Mouse (Mus musculus): ENCODE results near the gene Zfp644. TPM values are rescaled to one million over a fixed set of nuclear protein-coding genes. Genes with fewer than 3 reads are reported as not detected.

Zfp644 gene
- polyA plus RNA-seq (2017; shearing (Covaris generic)), result 49.6 TPM

DNA sequence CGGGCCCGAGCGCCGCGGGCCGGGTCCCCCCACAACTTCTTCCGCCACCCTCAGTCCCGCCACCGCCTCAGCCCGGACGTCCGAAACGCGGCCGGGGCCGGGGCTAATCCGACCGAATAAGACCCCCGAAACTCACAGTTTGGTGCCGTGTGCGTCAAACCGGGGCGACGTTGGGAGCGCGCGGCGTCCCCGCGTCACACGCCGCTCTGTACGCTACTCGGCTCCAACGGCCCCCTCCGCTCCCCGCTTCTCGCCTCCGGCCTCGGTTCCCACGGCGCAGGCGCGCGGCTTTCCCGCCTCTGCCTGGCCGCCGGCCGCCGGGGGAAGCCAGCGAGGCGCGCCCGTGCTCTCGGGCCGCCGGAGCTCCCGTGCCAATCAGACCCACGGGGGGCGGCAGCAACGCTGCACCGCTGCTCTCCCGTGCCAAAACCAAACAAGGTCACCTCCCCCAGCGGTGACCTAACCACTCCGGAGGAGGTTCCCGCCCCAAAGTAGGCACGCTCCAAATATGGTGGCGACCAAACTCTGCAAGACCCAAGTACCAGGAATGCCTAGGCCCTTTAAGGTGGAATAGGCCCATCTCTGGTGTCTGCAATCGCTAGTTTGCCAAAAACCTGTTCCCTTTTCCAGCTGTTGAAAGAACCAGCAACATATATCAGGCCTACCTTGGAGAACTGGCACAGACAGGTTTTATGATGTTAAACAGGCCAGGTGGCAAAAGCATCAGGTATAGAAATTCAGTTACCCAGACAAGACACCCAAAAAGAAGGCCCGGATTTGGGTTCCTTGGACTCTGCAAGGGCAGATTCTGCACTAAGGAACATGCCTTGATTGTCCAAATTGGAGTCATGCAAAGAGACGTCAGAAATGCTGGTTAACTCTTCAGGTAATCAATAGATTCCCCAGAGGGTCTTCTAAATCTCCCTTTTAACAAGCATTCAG lies at the start of gene Zfp644:
Zfp644 (minus strand) TSS at position 892 of the 942 bp plus-strand sequence.

GRCm38 (mm10) chr5:106608798-106609197 lies 88.3 kb downstream of the Zfp644 start, which contains the start of gene Gm17304:
Gene Gm17304 (plus strand): TSS chr5:106609098.

Other genes starting within 250 kb of the Zfp644 start
- not detected for gene Barhl2, start 239.1 kb downstream of the Zfp644 start, polyA plus RNA-seq (2017; shearing (Covaris generic))
- not detected for gene Gm17304, start 88.2 kb downstream of the Zfp644 start, polyA plus RNA-seq (2017; shearing (Covaris generic))
- not detected for gene Hfm1, start 229.0 kb upstream of the Zfp644 start, polyA plus RNA-seq (2017; shearing (Covaris generic))

All from inflammation-experienced regulatory T-cells, adult 16 weeks (primary cell).